Mouse (Mus musculus): ENCODE measurements at regions not wholly inside any gene's neighbourhood (a gene's known extent, or its start where the extent isn't known, plus 50 kb on each side); places are given as distances from the start of the nearest gene placed in this dataset.

GRCm38 (mm10) chr2:166403319-166403718 is 247.9 kb upstream of the Sulf2 start:
- no peak for ATAC-seq (ENCODE audit: insufficient number of reproducible peaks, insufficient read depth, low FRiP score, low read depth)
- no peaks in the 10 kb centered on the region for H3K36me3 ChIP-seq (ENCODE audit: control insufficient read depth, insufficient read depth, low read length)
- H3K4me2 ChIP-seq (replicated peaks; ENCODE audit: low read depth, low read length): no peak overlapping the region
- H3K4me1 ChIP-seq (ENCODE audit: control insufficient read depth, insufficient read depth, low read length): peaks cover 14% of the 10 kb centered on the region
- WGBS: 65% methylated on average over 10 of the region's 10 CpGs
- no peak overlapping the region for H3K27ac ChIP-seq (ENCODE audit: low read length)
- H3K27me3 ChIP-seq (ENCODE audit: control insufficient read depth, insufficient read depth, low read length): no peaks in the 10 kb centered on the region
- H3K4me3 ChIP-seq (ENCODE audit: low read depth, low read length): no peak overlapping the region
- no peaks in the 10 kb centered on the region for H3K9me3 ChIP-seq (ENCODE audit: control insufficient read depth, low read depth, low read length)
- no peak overlapping the region for H3K9ac ChIP-seq (replicated peaks; ENCODE audit: low read depth, low read length)

GRCm38 (mm10) chr2:166401860-166402259 is 246.4 kb upstream of the Sulf2 start:
- Histone ChIP-seq H3K4me2 (replicated peaks; ENCODE audit: low read depth, low read length) (no peak overlapping the region), H3K9me3 (ENCODE audit: control insufficient read depth, low read depth, low read length) (no peaks in the 10 kb centered on the region), H3K27me3 (ENCODE audit: control insufficient read depth, insufficient read depth, low read length) (no peaks in the 10 kb centered on the region), H3K4me3 (ENCODE audit: low read depth, low read length) (no peak overlapping the region), H3K4me1 (ENCODE audit: control insufficient read depth, insufficient read depth, low read length) (peaks cover 18% of the 10 kb centered on the region), H3K9ac (replicated peaks; ENCODE audit: low read depth, low read length) (no peak overlapping the region), H3K27ac (ENCODE audit: low read length) (no peak overlapping the region), H3K36me3 (ENCODE audit: control insufficient read depth, insufficient read depth, low read length) (no peaks in the 10 kb centered on the region)
- 80% methylated on average over 3 of the region's 3 CpGs for WGBS
- ATAC-seq (ENCODE audit: insufficient number of reproducible peaks, insufficient read depth, low FRiP score, low read depth): no peak

GRCm38 (mm10) chr2:166400304-166400703 is 244.8 kb upstream of the Sulf2 start:
- Histone ChIP-seq H3K4me3 (ENCODE audit: low read depth, low read length) (no peak overlapping the region), H3K4me1 (ENCODE audit: control insufficient read depth, insufficient read depth, low read length) (peaks cover 18% of the 10 kb centered on the region), H3K4me2 (replicated peaks; ENCODE audit: low read depth, low read length) (no peak overlapping the region), H3K27ac (ENCODE audit: low read length) (no peak overlapping the region), H3K36me3 (ENCODE audit: control insufficient read depth, insufficient read depth, low read length) (no peaks in the 10 kb centered on the region), H3K9ac (replicated peaks; ENCODE audit: low read depth, low read length) (no peak overlapping the region), H3K27me3 (ENCODE audit: control insufficient read depth, insufficient read depth, low read length) (no peaks in the 10 kb centered on the region), H3K9me3 (ENCODE audit: control insufficient read depth, low read depth, low read length) (no peaks in the 10 kb centered on the region)
- 53% methylated on average over 10 of the region's 10 CpGs for WGBS
- ATAC-seq (ENCODE audit: insufficient number of reproducible peaks, insufficient read depth, low FRiP score, low read depth): no peak

- H3K36me3 ChIP-seq (ENCODE audit: control insufficient read depth, insufficient read depth, low read length): no peaks in the 10 kb centered on the region
- H3K9ac ChIP-seq (replicated peaks; ENCODE audit: low read depth, low read length): no peak overlapping the region
- H3K27me3 ChIP-seq (ENCODE audit: control insufficient read depth, insufficient read depth, low read length): no peaks in the 10 kb centered on the region
- peak; percentile 51; the same call in 1 of the 2 replicates for ATAC-seq (ENCODE audit: insufficient number of reproducible peaks, insufficient read depth, low FRiP score, low read depth)
- H3K9me3 ChIP-seq (ENCODE audit: control insufficient read depth, low read depth, low read length): no peaks in the 10 kb centered on the region
- peak overlapping the region; percentile 68 for H3K27ac ChIP-seq (ENCODE audit: low read length)
- no peak overlapping the region for H3K4me3 ChIP-seq (ENCODE audit: low read depth, low read length)
- WGBS: 15% methylated on average over 6 of the region's 6 CpGs
- H3K4me2 ChIP-seq (replicated peaks; ENCODE audit: low read depth, low read length): no peak overlapping the region
- H3K4me1 ChIP-seq (ENCODE audit: control insufficient read depth, insufficient read depth, low read length): peaks cover 22% of the 10 kb centered on the region
Observed at GRCm38 (mm10) chr2:166399140-166399830, 243.8 kb upstream of the Sulf2 start.

- H3K9ac ChIP-seq (replicated peaks; ENCODE audit: low read depth, low read length): no peak overlapping the region; the same call in 1 of the 2 replicates
- no peaks in the 10 kb centered on the region for H3K9me3 ChIP-seq (ENCODE audit: control insufficient read depth, low read depth, low read length)
- H3K4me3 ChIP-seq (ENCODE audit: low read depth, low read length): no peak overlapping the region
- ATAC-seq (ENCODE audit: insufficient number of reproducible peaks, insufficient read depth, low FRiP score, low read depth): peak; percentile 20; the same call in 1 of the 2 replicates
- 36% methylated on average over 5 of the region's 5 CpGs for WGBS
- H3K27ac ChIP-seq (ENCODE audit: low read length): peak overlapping the region; percentile 68
- peaks cover 24% of the 10 kb centered on the region for H3K4me1 ChIP-seq (ENCODE audit: control insufficient read depth, insufficient read depth, low read length)
- no peaks in the 10 kb centered on the region for H3K27me3 ChIP-seq (ENCODE audit: control insufficient read depth, insufficient read depth, low read length)
- no peak overlapping the region for H3K4me2 ChIP-seq (replicated peaks; ENCODE audit: low read depth, low read length)
- no peaks in the 10 kb centered on the region for H3K36me3 ChIP-seq (ENCODE audit: control insufficient read depth, insufficient read depth, low read length)
Observed at GRCm38 (mm10) chr2:166398774-166399139, 243.3 kb upstream of the Sulf2 start.

- 86% methylated on average over 10 of the region's 10 CpGs for WGBS
- no peaks in the 10 kb centered on the region for H3K36me3 ChIP-seq (ENCODE audit: control insufficient read depth, insufficient read depth, low read length)
- no peaks in the 10 kb centered on the region for H3K27me3 ChIP-seq (ENCODE audit: control insufficient read depth, insufficient read depth, low read length)
- H3K4me2 ChIP-seq (replicated peaks; ENCODE audit: low read depth, low read length): no peak overlapping the region
- ATAC-seq (ENCODE audit: insufficient number of reproducible peaks, insufficient read depth, low FRiP score, low read depth): no peak
- peak overlapping the region; percentile 68 for H3K27ac ChIP-seq (ENCODE audit: low read length)
- H3K4me1 ChIP-seq (ENCODE audit: control insufficient read depth, insufficient read depth, low read length): peaks cover 24% of the 10 kb centered on the region
- H3K4me3 ChIP-seq (ENCODE audit: low read depth, low read length): no peak overlapping the region
- no peaks in the 10 kb centered on the region for H3K9me3 ChIP-seq (ENCODE audit: control insufficient read depth, low read depth, low read length)
- H3K9ac ChIP-seq (replicated peaks; ENCODE audit: low read depth, low read length): no peak overlapping the region; the same call in 1 of the 2 replicates
Observed at GRCm38 (mm10) chr2:166398156-166398555, 242.7 kb upstream of the Sulf2 start.

- H3K4me1 ChIP-seq (ENCODE audit: control insufficient read depth, insufficient read depth, low read length): peaks cover 22% of the 10 kb centered on the region
- no peak overlapping the region for H3K9ac ChIP-seq (replicated peaks; ENCODE audit: low read depth, low read length)
- H3K4me3 ChIP-seq (ENCODE audit: low read depth, low read length): no peak overlapping the region
- no peak for ATAC-seq (ENCODE audit: insufficient number of reproducible peaks, insufficient read depth, low FRiP score, low read depth)
- no peak overlapping the region for H3K4me2 ChIP-seq (replicated peaks; ENCODE audit: low read depth, low read length)
- no peaks in the 10 kb centered on the region for H3K36me3 ChIP-seq (ENCODE audit: control insufficient read depth, insufficient read depth, low read length)
- no peak overlapping the region for H3K27ac ChIP-seq (ENCODE audit: low read length)
- 37% methylated on average over 13 of the region's 13 CpGs for WGBS
- no peaks in the 10 kb centered on the region for H3K9me3 ChIP-seq (ENCODE audit: control insufficient read depth, low read depth, low read length)
- no peaks in the 10 kb centered on the region for H3K27me3 ChIP-seq (ENCODE audit: control insufficient read depth, insufficient read depth, low read length)
Observed at GRCm38 (mm10) chr2:166394666-166395065, 239.2 kb upstream of the Sulf2 start.

- Histone ChIP-seq H3K27me3 (ENCODE audit: control insufficient read depth, insufficient read depth, low read length) (no peaks in the 10 kb centered on the region), H3K4me2 (replicated peaks; ENCODE audit: low read depth, low read length) (no peak overlapping the region), H3K27ac (ENCODE audit: low read length) (no peak overlapping the region), H3K9ac (replicated peaks; ENCODE audit: low read depth, low read length) (no peak overlapping the region), H3K4me3 (ENCODE audit: low read depth, low read length) (no peak overlapping the region), H3K4me1 (ENCODE audit: control insufficient read depth, insufficient read depth, low read length) (0 out of 2 replicates have a peak, but pooled peaks cover 6% of the 10 kb centered on the region), H3K36me3 (ENCODE audit: control insufficient read depth, insufficient read depth, low read length) (no peaks in the 10 kb centered on the region), H3K9me3 (ENCODE audit: control insufficient read depth, low read depth, low read length) (no peaks in the 10 kb centered on the region)
- no peak for ATAC-seq (ENCODE audit: insufficient number of reproducible peaks, insufficient read depth, low FRiP score, low read depth)
- 41% methylated on average over 5 of the region's 5 CpGs for WGBS
Observed at GRCm38 (mm10) chr2:166391176-166391575, 235.7 kb upstream of the Sulf2 start.

GRCm38 (mm10) chr2:166388050-166388449 is 232.6 kb upstream of the Sulf2 start:
- H3K9me3 ChIP-seq (ENCODE audit: control insufficient read depth, low read depth, low read length): no peaks in the 10 kb centered on the region
- H3K36me3 ChIP-seq (ENCODE audit: control insufficient read depth, insufficient read depth, low read length): no peaks in the 10 kb centered on the region
- no peak overlapping the region for H3K4me2 ChIP-seq (replicated peaks; ENCODE audit: low read depth, low read length)
- H3K27ac ChIP-seq (ENCODE audit: low read length): no peak overlapping the region
- ATAC-seq (ENCODE audit: insufficient number of reproducible peaks, insufficient read depth, low FRiP score, low read depth): no peak
- no peak overlapping the region for H3K9ac ChIP-seq (replicated peaks; ENCODE audit: low read depth, low read length)
- no peaks in the 10 kb centered on the region for H3K27me3 ChIP-seq (ENCODE audit: control insufficient read depth, insufficient read depth, low read length)
- no peaks in the 10 kb centered on the region; the same call in 1 of the 2 replicates for H3K4me1 ChIP-seq (ENCODE audit: control insufficient read depth, insufficient read depth, low read length)
- WGBS: 58% methylated on average over 6 of the region's 6 CpGs
- H3K4me3 ChIP-seq (ENCODE audit: low read depth, low read length): no peak overlapping the region

All from stomach, embryonic 14.5 days (tissue).